9 mouse cellular contexts compared by ENCODE assay signal in genomic region chr19:56776719-56777382, GRCm38 (mm10). TPM values are rescaled to one million over a fixed set of nuclear protein-coding genes. Genes with fewer than 3 reads are reported as not detected.
DNase-seq lines count a peak whose midpoint lies in the region; ATAC-seq and TF ChIP-seq lines count a peak whose summit lies in the region.
"Had no signal": no experiment of that assay in that cellular context is flagged by ENCODE, and none has a peak within 500 bp of the region (broad histone marks: within the 10 kb centered on the region; RNA-seq: fewer than 3 reads in every experiment).

No protein-coding gene starts in this region.

- H3K4me1 ChIP-seq in bone marrow macrophage, adult 2 months (ENCODE audit: control insufficient read depth, insufficient read depth, low read length) = peaks cover 29% of the 10 kb centered on the region
- H3K4me1 ChIP-seq in intestine, embryonic 14.5 days (replicated peaks; ENCODE audit: control insufficient read depth, insufficient read depth, low read length) = peaks cover 16% of the 10 kb centered on the region
- peaks cover 17% of the 10 kb centered on the region for H3K4me1 ChIP-seq in limb, embryonic 12.5 days (replicated peaks)

- no peak overlapping the region for H3K4me3 ChIP-seq in bone marrow macrophage, adult 2 months (ENCODE audit: insufficient read depth, low read length)
- H3K4me3 ChIP-seq in intestine, embryonic 14.5 days (ENCODE audit: low read depth, low read length) = no peak overlapping the region
- H3K4me3 ChIP-seq in limb, embryonic 12.5 days (replicated peaks) = no peak overlapping the region
- H3K4me3 ChIP-seq: erythroblast, embryonic 14.5 days had no signal

- H3K4me2 ChIP-seq in intestine, embryonic 14.5 days (ENCODE audit: low read length) = peak overlapping the region; percentile 60
- H3K4me2 ChIP-seq in limb, embryonic 12.5 days = peak overlapping the region; percentile 31; the same call in 1 of the 2 replicates

- 18% methylated on average over 16 of the region's 16 CpGs for WGBS in intestine, embryonic 14.5 days
- 25% methylated on average over 16 of the region's 16 CpGs for WGBS in limb, embryonic 12.5 days

- H3K36me3 ChIP-seq in intestine, embryonic 14.5 days (ENCODE audit: control insufficient read depth, insufficient read depth, low read length) = no peaks in the 10 kb centered on the region
- no peaks in the 10 kb centered on the region for H3K36me3 ChIP-seq in limb, embryonic 12.5 days

- TF ChIP-seq CTCF in bone marrow macrophage, adult 2 months (IDR thresholded peaks at IDR 0.05; ENCODE audit: low read depth, low read length) = peak; percentile 84

- H3K9me3 ChIP-seq in intestine, embryonic 14.5 days (ENCODE audit: control insufficient read depth, low read length) = no peaks in the 10 kb centered on the region
- no peaks in the 10 kb centered on the region for H3K9me3 ChIP-seq in limb, embryonic 12.5 days

- 0 out of 2 replicates have a peak, but pooled peaks cover 5% of the 10 kb centered on the region for H3K27me3 ChIP-seq in intestine, embryonic 14.5 days (replicated peaks; ENCODE audit: control insufficient read depth, insufficient read depth, low read length)
- peaks cover 39% of the 10 kb centered on the region for H3K27me3 ChIP-seq in limb, embryonic 12.5 days

- no peak for TF ChIP-seq POLR2A in bone marrow macrophage, adult 2 months (IDR thresholded peaks at IDR 0.05; ENCODE audit: borderline replicate concordance, low read depth, low read length)

- peak; percentile 64; the same call in 1 of the 2 replicates for ATAC-seq in intestine, embryonic 14.5 days (replicated peaks; ENCODE audit: low FRiP score, low TSS enrichment, low read depth)
- ATAC-seq in limb, embryonic 12.5 days (ENCODE audit: insufficient number of reproducible peaks, insufficient read depth, low FRiP score, low TSS enrichment, low read depth) = no peak

- no peak overlapping the region for H3K27ac ChIP-seq in bone marrow macrophage, adult 2 months (ENCODE audit: insufficient read depth, low read depth, low read length)
- H3K27ac ChIP-seq in intestine, embryonic 14.5 days (ENCODE audit: low read depth) = no peak overlapping the region
- no peak overlapping the region for H3K27ac ChIP-seq in limb, embryonic 12.5 days

- no peak overlapping the region for H3K9ac ChIP-seq in intestine, embryonic 14.5 days (ENCODE audit: low read length)
- H3K9ac ChIP-seq in limb, embryonic 12.5 days (replicated peaks) = no peak overlapping the region

- DNase-seq in ovary, postnatal 14 days (ENCODE audit: low spot score) = peak; percentile 33
- DNase-seq in ovary, postnatal 10 days (ENCODE audit: low spot score) = no peak
- DNase-seq in forelimb bud, embryonic 11.5 days (ENCODE audit: low read depth, low spot score) = peak; percentile 25
- DNase-seq in intestine, embryonic 14.5 days (ENCODE audit: low spot score) = peak; percentile 76
- peak; percentile 26 to 34 for DNase-seq in natural killer cell, adult 2 months (ENCODE audit: low spot score in 2 of 2)
- DNase-seq in urinary bladder, postnatal 25 days (ENCODE audit: low spot score) = peak; percentile 31

RNA-seq across cellular contexts. Expression of gene Ccdc186, which starts 45.1 kb away (rescaled TPM):
- polyA plus RNA-seq in bone marrow macrophage, adult 2 months (2012; ENCODE audit: insufficient read depth, insufficient read length, missing spikeins) = 18.2 and 22.2 TPM in 2 replicates
- polyA plus RNA-seq in intestine, embryonic 14.5 days (2014; fragmentation: Nextera tagmentation; extraction: Ambion mirVana) = 17.5 and 20.0 TPM in 2 replicates
- 24.7 and 28.9 TPM in 2 replicates for polyA plus RNA-seq in limb, embryonic 12.5 days (2016; fragmentation: Nextera tagmentation; extraction: Ambion mirVana)

RNA-seq across cellular contexts. Expression of gene Tdrd1, which starts 49.2 kb away (rescaled TPM):
- polyA plus RNA-seq in bone marrow macrophage, adult 2 months (2012; ENCODE audit: insufficient read depth, insufficient read length, missing spikeins) = not detected in 2 replicates
- 1.8 and 2.5 TPM in 2 replicates for polyA plus RNA-seq in intestine, embryonic 14.5 days (2014; fragmentation: Nextera tagmentation; extraction: Ambion mirVana)
- 1.8 and 2.3 TPM in 2 replicates for polyA plus RNA-seq in limb, embryonic 12.5 days (2016; fragmentation: Nextera tagmentation; extraction: Ambion mirVana)
- polyA plus RNA-seq: erythroblast, embryonic 14.5 days had no signal

RNA-seq across cellular contexts. Expression of gene Adrb1, which starts 54.9 kb away (rescaled TPM):
- polyA plus RNA-seq in bone marrow macrophage, adult 2 months (2012; ENCODE audit: insufficient read depth, insufficient read length, missing spikeins) = not detected in 2 replicates
- polyA plus RNA-seq in intestine, embryonic 14.5 days (2014; fragmentation: Nextera tagmentation; extraction: Ambion mirVana) = 0.67 and 0.76 TPM in 2 replicates
- 0.50 and 0.70 TPM in 2 replicates for polyA plus RNA-seq in limb, embryonic 12.5 days (2016; fragmentation: Nextera tagmentation; extraction: Ambion mirVana)
